Mouse (Mus musculus) ES-Bruce4 (cell line): ENCODE measurements at regions not wholly inside any gene's neighbourhood (a gene's known extent, or its start where the extent isn't known, plus 50 kb on each side); places are given as distances from the start of the nearest gene placed in this dataset.

Experiments used
- H3K27ac ChIP-seq: 2 replicates; pipeline ENCODE4 v1.5.1; 2012; ENCODE audit warnings: low read length, inconsistent platforms; ENCODE audit not compliant: insufficient read depth
- H3K27me3 ChIP-seq: 2 replicates; pipeline ENCODE4 v1.6.1; 2012; ENCODE audit warnings: mild to moderate bottlenecking, low read length, inconsistent platforms; ENCODE audit not compliant: control insufficient read depth, poor library complexity, insufficient read depth, severe bottlenecking
- H3K36me3 ChIP-seq: 2 replicates; pipeline ENCODE4 v1.6.1; 2012; ENCODE audit warnings: inconsistent platforms, mild to moderate bottlenecking, low read length, moderate library complexity; ENCODE audit not compliant: control insufficient read depth, poor library complexity, insufficient read depth, severe bottlenecking
- H3K4me1 ChIP-seq: one replicate; pipeline ENCODE4 v1.8.1; 2011; ENCODE audit warnings: low read length; ENCODE audit not compliant: control insufficient read depth, insufficient read depth
- H3K4me3 ChIP-seq: 2 replicates; pipeline ENCODE4 v1.5.1; 2011; ENCODE audit warnings: low read depth, mild to moderate bottlenecking, low read length
- H3K9ac ChIP-seq: 2 replicates; pipeline ENCODE4 v1.6.1; 2012; ENCODE audit warnings: low read depth, mild to moderate bottlenecking, inconsistent platforms; ENCODE audit not compliant: poor library complexity, severe bottlenecking
- H3K9me3 ChIP-seq: replicated peaks from 2 replicates; pipeline ENCODE4 v1.6.1; 2012; ENCODE audit warnings: mild to moderate bottlenecking, low read length, inconsistent platforms; ENCODE audit not compliant: control insufficient read depth, poor library complexity, insufficient read depth, severe bottlenecking
- CTCF ChIP-seq: IDR thresholded peaks from one replicate; pipeline ENCODE4 v1.8.1; 2011; ENCODE audit warnings: low read depth, low read length
- EP300 ChIP-seq: IDR thresholded peaks from 2 replicates; pipeline ENCODE4 v1.6.1; 2011; ENCODE audit warnings: low read depth, low read length; ENCODE audit not compliant: insufficient read depth
- POLR2A ChIP-seq: IDR thresholded peaks from one replicate; pipeline ENCODE4 v1.8.1; 2011; ENCODE audit warnings: low read length; ENCODE audit not compliant: insufficient read depth

DNA sequence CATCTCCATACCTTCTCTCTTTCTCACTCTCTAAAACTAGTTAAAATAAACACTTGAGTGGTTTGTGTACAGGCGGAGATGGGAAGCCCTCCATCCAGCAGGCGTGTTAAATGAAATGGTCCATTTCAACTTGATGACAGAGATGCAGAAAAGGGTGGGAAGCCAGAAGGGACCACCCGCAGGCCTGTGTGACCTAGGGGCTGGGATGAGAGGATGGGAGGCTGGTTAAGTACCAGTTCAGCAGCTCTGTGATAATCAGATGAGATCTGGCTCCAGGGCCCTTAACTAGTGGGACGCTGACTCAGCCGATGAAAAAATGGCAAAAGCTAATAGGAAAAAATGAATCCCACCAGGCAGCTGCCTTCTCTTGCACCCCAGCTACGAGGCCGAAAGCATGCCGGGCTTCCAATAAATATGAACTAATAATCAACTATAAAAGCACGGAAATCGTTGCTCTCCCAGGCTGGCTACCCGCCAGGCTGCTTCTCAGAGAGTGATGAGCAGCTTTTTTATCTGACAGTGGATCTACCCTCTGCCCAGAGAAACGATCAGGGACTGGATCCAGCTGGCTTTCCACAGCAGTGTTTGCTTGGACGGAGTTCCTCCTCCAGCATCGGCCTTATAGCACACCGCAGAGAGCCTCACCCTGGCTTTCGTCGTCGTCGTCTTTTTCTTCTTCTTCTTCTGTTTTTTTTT lies 144.5 kb downstream of the Sox9 start:
- peaks cover 4% of the 10 kb centered on the region; the same call in 1 of the 2 replicates for H3K9me3 ChIP-seq
- no peaks in the 10 kb centered on the region for H3K4me1 ChIP-seq
- H3K36me3 ChIP-seq = no peaks in the 10 kb centered on the region
- no peaks in the 10 kb centered on the region for H3K27me3 ChIP-seq
- H3K9ac ChIP-seq = no peak overlapping the region
- H3K4me3 ChIP-seq = no peak overlapping the region
- no peak for TF ChIP-seq CTCF
- TF ChIP-seq EP300 = no peak
- no peak for TF ChIP-seq POLR2A
- H3K27ac ChIP-seq = no peak overlapping the region

DNA sequence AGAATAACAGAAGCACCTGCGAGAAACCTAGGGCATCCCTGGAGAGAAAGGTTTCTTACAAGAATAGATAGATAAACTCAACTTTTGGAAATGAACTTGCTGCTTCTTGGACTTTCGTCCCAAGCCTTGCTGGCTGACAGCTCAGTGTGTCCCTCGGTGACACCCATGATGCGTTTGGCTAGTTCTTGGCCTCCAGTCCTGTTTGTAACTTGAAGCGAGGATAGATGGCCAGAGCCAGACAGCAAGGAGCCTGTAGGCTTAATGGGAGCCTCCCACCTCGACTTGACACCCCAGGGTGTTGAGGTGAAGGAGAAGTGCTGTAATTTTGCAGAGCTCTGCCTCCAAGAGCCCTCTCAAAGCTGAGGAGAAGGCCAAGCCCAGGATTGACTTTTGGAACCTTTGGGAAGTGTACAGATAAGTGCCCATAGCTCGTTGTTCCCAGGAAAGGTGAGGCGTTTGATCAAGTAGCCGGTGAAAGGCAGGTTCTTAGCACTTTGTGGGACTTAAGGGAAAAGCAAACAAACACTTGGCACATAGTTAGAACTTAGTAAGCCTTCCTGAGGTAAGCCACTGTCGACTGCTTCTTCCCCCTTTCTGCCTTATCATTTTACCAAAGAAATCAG lies 148.3 kb downstream of the Sox9 start:
- H3K27me3 ChIP-seq = no peaks in the 10 kb centered on the region
- no peaks in the 10 kb centered on the region for H3K4me1 ChIP-seq
- peaks cover 4% of the 10 kb centered on the region for H3K9me3 ChIP-seq
- no peak overlapping the region for H3K27ac ChIP-seq
- H3K36me3 ChIP-seq = no peaks in the 10 kb centered on the region
- H3K9ac ChIP-seq = no peak overlapping the region
- no peak for TF ChIP-seq EP300
- TF ChIP-seq CTCF = no peak
- no peak for TF ChIP-seq POLR2A
- H3K4me3 ChIP-seq = no peak overlapping the region

DNA sequence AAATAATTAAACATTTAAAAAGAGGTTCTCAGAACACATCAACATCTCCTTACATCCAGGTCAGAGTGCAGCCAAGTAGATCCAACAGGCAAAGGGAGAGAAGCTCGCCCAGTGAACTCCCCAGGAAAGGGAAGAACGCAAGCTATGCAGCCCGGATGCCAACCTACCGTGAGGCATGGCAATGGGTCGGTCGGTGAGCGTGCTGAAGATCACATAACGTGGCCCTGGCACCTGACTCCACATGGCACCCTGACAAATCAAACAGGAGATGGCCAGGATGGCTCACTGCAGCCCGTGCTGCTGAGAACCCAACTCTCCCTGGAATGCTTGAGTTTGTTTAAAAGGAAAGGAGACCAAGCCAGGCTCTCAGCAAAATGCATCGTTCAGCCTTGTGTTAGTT lies 156.0 kb downstream of the Sox9 start:
- no peaks in the 10 kb centered on the region for H3K27me3 ChIP-seq
- H3K27ac ChIP-seq = no peak overlapping the region
- no peak for TF ChIP-seq EP300
- no peak for TF ChIP-seq POLR2A
- TF ChIP-seq CTCF = no peak
- H3K36me3 ChIP-seq = no peaks in the 10 kb centered on the region
- H3K4me3 ChIP-seq = no peak overlapping the region
- no peaks in the 10 kb centered on the region for H3K9me3 ChIP-seq
- no peaks in the 10 kb centered on the region for H3K4me1 ChIP-seq
- no peak overlapping the region for H3K9ac ChIP-seq

DNA sequence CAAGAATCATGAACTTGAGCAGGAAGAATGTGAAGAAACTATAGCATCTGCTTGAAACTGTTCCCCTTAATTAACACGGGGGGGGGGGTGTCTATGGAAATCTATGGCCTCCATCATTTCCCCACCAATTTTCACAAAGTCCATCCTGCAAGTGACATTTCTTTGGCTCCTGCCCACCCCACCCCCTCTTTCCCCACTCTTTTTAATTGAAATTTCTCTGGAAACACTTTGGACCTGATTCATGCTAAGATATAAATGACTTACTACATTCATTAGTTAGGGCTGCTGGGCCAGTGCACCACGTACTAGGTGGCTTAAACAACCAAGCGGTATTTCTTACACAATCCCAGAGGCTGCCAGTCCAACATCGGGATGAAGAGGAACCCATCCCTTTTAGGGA lies 169.4 kb downstream of the Sox9 start:
- TF ChIP-seq EP300 (no peak), POLR2A (no peak), CTCF (no peak)
- no peak overlapping the region for H3K4me3 ChIP-seq
- H3K36me3 ChIP-seq = no peaks in the 10 kb centered on the region
- H3K27ac ChIP-seq = no peak overlapping the region
- H3K9ac ChIP-seq = no peak overlapping the region
- no peaks in the 10 kb centered on the region for H3K4me1 ChIP-seq
- H3K27me3 ChIP-seq = peaks cover 2% of the 10 kb centered on the region
- peaks cover 10% of the 10 kb centered on the region for H3K9me3 ChIP-seq

DNA sequence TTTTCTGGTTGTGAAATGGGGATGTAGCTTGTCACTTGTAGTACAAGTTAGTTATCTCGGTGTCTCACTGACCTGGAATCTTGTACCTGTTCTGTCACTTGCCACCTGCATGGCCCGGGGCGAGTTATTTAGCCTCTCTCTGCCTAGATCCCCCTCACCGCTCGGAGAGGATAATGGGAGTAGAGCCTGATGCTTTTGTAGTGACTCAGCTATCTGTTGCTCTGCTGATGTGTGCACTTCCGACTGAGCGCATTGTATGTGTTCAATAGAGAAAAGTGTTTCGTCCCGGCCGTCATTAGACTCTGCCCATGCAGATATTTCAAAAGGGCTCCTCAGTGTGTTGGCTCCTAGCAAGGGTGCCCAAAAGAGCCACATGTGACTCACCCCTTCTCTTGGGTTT lies 170.3 kb downstream of the Sox9 start:
- Histone ChIP-seq H3K27me3 (peaks cover 6% of the 10 kb centered on the region), H3K9ac (no peak overlapping the region), H3K4me3 (no peak overlapping the region), H3K9me3 (peaks cover 10% of the 10 kb centered on the region), H3K4me1 (no peaks in the 10 kb centered on the region), H3K27ac (no peak overlapping the region), H3K36me3 (no peaks in the 10 kb centered on the region)
- TF ChIP-seq POLR2A = no peak
- TF ChIP-seq EP300 = no peak
- TF ChIP-seq CTCF = no peak

DNA sequence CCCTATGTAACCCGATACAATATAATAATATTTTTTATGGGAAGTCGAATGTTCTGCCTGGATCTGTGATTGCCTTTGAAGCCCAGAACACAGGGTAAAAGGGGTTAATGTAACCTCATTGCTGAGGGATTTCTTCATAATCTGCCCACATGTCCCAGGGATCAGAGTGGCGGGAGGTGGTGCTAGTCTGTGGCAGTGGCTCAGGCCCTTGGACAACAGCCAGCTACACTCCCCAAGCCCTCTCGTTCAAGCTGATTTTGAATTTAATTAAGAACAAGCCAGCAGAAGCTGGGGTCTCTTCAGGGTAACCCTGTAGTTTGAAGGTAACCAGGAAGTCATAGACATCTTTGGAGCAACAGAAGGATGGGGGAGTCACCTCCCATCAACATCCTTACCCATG lies 171.5 kb downstream of the Sox9 start:
- Histone ChIP-seq H3K9ac (no peak overlapping the region), H3K27ac (no peak overlapping the region), H3K9me3 (peaks cover 10% of the 10 kb centered on the region), H3K4me1 (no peaks in the 10 kb centered on the region), H3K4me3 (no peak overlapping the region), H3K27me3 (peaks cover 10% of the 10 kb centered on the region), H3K36me3 (no peaks in the 10 kb centered on the region)
- TF ChIP-seq CTCF (no peak), EP300 (no peak), POLR2A (no peak)
